Mouse (Mus musculus): ENCODE data around the gene Ube4a. TPM values are rescaled to one million over a fixed set of nuclear protein-coding genes. Genes with fewer than 3 reads are reported as not detected.

Ube4a gene
- total RNA-seq, 1 experiment from 2014 or later: 105 TPM

DNA sequence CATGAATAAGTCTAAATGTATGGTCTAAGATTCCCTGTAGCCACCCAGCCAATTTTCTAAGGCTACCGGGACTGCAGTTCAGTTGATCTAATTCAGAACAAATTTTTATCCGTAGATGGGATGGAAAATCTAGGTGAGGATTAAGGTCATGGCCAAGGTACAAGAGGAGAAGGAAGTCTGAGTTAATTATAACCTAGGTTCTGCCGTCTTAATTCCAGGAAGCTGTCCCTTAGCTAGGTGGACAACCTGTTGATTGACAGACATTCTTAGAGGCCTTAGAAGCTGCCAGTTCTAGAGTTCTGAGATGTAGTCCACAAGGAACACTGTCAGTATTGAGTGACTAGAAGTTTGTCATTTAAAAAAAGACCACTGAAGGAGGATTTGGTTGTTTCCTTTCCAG lies 65.7 kb downstream of the Ube4a start:
- no peak for DNase-seq

DNA sequence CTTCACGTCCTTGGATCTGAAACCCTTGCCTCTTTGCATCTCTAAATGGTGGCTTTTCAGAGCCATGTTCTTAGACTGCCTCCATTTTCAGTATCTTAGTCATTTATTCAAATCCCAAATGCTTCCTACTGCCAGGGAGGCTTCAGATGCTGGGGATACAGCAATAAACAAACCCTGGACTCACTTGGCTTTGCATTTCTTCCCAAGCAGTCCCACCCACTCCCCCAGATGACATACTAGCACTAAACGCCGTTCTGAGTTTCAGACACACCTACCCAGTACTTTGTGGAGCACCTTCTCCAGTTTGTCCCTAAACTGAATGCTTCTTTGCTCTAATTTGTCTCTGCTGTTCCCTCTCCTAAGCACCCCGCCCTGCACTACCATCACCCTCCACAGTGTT lies 68.4 kb downstream of the Ube4a start:
- DNase-seq: no peak

DNA sequence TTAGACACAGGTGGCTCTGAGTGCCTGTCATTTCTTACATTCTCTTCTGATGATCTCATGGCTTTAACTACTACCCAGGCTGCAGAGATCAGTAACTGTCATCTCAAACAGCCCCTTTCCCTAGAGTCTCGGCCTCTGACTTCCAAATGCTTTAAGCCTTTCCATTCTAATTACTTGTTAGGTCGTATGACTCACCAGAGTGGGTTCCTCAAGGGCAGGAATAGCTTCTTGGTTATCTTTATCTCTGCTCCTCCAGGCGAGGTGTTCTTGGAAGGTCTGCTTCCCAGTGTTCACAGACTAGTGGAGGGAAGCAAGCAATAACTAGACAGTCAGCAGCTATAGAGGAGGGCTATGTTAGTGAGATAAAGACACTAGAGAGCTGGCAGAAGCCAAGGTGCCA lies 72.7 kb downstream of the Ube4a start:
- DNase-seq: no peak

DNA sequence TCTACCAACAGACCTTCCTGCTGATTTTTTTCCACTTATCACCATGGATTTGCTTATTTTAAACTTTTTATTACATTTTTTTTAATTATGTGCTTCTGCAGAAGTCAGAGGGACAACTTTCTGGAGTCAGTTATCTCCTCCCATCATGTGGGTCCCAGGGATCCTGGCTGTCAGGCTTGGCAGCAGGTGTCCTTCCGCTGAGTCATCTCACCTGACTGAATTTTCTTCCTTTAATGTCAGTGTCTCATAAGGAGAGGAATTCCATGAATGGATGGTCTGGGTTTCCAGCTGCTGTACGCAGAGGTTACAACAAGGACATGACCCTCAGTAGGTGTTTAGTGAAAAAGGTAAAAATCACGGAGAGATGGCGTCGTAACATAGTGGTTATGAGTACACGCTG lies 74.2 kb downstream of the Ube4a start:
- DNase-seq: no peak

DNA sequence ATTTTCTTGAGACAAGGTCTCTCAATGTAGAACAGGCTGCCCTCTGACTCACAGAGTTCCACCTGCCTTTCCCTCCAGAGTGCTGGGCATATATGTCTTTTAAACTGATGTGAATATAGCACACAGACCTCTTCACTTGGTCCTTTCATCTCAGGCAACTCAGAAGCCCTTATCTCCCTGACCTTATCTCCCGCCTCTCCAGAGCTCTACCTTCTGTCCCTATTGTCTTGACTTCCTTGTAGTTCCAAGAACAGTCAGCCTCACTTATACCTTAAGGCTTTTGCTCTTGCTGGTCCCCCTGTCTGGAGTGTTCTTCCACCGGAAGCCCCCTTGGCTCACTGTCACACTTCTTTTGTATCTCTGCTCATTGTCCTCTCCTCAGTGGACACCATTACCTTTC lies 75.3 kb downstream of the Ube4a start:
- DNase-seq: no peak

DNA sequence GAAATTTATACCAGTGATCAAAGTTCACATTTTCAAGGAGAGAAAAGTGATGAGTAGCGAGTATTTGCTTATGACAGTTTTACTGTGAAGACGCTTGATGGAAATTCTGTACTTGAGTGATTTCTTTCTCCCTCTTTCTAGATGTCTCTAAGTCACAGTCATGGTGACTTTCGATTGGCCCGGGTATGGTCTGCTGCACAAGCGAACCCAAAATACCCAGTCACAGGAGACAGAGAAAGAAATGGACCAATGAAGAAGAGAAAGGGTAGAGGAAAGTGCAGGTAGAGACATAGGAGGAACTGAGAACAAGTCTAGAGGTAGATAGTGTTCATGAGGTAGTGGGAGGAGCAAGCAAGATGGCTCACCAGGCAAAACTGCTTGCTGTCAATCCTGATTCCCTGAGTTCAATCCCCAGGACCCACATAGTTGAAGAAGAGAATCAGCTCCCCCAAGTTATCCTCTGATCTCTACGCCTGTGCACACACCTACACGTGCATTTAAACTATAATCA lies 77.2 kb downstream of the Ube4a start:
- DNase-seq: no peak

DNA sequence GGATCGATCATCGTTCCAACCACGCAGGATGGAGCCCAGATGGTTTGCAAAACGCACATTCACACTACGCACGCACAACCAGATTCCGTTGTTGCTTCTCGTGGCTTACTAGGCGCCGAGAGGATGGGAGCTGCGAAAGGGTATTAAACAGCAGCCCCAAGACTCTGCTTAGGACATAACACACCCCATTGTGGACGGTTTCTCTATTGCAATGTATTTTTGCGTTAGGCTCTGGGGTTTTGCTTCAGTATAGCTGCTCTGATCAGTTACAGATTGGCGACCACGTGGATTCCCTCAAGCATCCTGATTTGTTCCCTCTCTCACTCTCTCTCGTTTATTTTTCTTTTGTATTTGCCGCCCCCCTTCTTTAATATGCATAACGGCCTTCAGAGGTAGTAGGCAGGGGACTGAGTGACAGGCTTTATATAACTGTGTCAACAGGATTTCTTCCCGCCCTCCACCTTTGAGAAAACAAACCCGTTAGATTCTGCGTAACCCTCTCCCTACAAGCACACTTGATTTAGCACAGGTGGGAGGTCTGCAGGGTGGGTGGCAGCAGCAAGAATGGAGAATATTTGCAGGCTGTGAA lies 82.3 kb downstream of the Ube4a start:
- DNase-seq: peak; percentile 5

DNA sequence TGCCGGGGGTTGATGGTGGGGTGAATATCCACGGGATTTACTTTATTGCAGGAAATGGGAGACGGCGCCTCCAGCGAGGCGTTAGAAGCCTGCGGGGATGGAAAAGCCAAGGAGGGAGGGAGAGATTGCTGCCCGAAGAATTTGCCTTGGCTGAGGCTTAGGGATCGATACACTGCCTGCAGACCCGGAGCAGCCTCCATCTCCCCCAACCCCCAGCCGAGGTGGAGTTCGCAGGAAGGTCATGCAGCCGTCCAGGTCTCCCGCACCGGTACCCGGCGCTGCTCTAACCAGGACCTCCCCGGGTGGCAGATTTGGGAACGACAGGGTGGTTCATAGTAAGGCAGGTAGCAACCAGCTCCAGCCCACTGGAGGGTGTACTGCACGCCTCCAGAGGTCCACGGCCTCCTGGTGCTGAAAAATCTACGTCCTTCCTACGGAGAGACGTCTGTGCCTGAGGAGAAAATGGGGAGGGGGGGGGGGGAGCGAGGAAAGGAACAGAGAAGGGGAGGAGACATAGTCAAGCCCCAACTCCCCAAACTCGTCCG lies 82.9 kb downstream of the Ube4a start:
- DNase-seq: peak; percentile 24

DNA sequence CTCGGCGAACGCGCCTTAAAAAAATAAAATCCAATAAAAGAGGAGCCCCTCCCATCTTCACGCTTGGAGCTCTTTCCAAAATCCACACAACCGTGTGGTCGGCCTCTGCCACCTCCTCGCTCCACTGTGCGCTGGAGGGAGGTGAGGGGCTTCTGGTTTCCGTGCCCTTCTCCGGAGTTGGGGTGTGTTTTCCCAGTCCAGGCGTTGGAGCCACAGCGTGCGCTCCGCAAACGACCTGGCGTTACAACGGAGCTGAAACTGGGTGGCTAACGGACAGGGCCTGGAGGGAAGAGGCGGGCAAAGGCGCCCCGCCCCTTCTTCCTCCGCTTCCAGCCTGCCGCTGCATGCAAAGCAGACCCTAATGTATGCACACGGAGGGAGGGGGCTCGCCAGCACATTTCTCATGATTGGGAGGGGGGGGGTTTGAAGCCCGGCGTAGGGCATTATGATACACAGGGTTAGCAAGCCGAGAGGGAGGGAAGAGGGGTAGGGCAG lies 83.4 kb downstream of the Ube4a start:
- peak; percentile 79 for DNase-seq

DNA sequence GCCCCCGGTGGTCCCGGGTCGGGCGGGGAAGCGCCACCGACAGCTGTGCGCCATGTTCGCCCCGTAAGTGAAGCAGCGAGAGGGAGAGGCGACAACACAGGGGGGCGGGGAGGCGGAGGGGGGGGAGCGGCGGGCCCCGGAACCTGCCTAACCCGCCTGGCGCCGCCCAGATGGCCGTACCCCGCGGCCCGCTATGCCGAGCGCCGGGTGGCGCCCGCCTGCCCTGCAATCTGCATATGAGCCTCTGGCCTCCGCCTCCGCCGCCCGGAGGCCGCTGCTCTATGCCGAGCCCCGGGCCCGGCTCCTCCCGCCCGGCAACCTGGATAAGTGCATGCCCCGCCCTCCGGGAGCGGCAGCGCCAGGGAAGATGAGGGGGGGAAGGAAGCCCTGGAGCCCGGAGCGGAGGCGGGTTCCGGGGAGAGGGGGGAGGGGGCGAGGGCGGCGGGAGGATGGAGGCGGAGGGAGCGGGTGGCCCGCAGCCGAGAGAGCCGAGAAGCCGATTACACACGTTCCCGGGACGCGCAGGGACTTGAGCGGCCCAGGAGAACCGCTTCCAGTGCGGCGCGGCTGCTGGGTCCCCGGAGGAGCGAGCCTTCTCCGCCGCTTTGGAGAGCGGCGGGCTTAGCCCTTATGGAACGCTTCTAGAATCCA lies 84.1 kb downstream of the Ube4a start, which contains the start of gene Kmt2a:
Kmt2a (minus strand) TSS at position 76 of the 651 bp plus-strand sequence.
- peak; percentile 99 for DNase-seq

DNA sequence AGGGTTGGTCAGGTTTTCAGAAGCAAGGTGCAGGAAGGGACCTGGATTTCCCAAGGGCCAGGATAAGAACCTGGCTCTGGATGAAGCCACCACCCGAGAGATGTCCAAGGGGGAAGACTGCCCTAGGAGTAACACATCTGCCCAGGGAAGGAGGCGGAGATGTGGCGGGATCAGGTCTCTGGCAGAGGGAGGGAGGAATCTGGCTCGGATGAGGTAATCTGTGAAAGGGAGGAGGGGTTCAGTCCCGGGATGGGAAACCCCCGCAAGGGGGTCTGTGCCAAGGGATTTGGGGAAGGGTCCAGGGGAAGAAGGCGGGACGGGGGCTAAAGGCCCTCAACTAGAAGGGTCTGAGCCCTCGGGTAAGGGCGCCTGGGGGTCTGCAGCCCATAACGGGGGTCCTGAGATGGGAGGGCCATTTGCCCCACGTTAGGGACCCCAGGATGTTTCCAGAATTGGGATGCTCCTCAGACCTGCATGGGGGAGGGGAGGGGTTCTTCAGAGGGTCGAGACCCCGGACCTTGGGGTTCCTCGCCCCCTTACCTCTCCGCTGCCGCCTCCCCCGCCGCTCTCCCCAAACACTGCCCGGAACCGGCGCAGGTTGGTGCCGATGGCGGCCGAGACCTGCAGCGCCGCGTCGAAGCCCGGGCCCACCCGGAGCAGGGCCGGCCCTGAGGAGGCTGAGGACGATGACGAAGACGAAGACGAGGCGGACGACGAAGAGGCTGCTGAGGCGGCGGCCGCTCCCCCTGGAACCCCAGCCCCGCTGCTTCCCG lies 84.9 kb downstream of the Ube4a start:
- peak; percentile 24 for DNase-seq

DNA sequence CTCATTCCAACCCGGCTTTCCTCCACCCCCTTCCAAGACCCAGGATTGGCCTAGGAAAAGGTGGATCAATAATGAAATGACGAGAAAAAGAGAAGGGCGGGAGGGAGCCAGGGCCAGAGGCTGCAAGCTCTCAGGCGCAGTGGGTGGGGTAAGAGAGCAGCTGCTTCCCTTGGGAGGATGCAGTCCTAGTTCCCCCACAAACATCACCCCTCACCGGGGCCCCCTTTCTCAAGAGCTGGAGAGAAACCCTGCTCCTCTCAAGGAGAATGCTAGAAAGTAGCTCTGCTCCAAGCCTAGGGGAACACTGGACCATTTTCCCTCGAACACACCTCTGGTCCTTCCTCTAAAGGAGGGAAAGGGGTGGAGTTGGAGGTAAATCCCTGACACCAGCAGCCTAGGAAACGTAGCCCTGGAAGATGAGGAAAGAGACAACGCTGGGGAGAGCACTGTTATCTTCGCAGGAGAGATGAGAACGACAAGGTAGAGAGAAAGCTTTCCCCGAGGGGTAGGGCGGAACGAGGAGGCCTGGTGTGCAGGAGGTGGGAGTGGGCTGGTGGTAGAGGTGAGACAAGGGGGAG lies 85.6 kb downstream of the Ube4a start:
- DNase-seq: peak; percentile 6

DNA sequence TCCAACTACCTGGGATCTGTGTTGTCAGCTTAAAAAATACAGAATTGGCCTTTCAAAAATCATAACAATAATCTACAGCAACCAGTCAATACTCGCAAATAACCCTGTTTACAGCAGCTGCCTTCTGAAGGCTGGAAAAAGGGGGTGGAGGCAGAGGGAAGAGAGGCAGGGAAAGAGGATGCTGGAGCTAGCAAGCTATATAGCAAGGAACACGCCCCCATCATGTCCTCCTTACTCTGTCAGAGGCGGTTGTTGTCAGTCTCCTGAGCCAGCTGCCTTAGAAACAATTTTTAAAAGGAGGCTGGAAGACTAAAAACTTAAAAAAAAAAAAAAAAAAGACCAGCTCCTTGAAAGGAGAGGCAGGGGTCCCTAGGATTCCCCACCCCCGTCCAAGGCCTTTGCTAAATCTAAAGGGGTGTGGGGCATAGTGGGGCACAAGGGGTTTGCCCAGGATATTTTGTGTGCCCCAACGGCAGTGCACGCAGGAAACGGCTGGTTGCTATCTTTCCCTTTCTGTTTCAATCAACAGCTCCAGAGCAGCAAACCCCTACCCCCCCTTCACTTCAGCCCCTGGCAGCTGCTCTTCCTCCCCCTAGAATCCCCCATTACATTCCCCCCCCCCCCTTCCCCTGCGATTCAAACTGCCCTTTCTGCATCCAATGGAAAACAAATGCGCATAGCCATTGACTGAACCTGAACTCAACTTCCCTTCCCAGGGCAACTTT lies 86.5 kb downstream of the Ube4a start:
- no peak for DNase-seq

DNA sequence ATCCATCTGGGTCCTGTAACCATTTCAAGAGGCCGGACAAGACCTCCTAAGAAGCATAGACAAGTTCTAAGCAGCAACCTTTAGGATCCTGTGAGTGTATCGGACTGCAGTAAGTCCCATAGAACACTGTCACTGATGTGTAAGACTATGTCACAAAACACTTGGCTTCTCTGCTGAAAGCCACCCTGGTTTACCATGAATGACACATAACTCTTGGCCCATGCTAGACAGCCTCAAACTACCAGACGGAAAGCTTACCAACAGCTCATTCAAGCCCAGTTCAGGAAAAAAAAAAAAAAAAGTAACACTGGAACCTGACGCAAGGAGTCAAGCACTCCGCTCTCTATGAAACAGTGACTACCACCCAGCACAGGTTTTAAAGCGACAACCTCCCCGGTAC lies 87.7 kb downstream of the Ube4a start:
- DNase-seq: no peak

DNA sequence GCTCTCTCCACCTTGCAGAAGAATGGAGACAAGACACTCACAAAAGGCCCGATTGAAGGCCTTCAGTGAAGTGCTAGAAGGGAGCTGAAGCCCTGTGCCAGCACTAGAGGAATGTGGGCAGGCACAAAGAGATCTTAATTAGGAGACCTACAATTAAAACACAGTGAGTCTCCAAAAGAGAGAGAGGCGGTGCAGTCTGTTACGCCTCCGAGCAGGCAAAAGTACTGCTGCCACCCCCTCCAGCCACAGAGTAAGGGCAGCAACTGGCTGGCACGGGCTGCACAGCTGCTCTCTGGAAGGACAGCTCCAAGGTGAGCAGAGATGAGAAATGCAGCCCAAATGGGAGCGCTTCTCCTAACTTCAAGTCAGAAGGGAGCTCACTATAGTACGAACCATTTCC lies 89.9 kb downstream of the Ube4a start:
- peak; percentile 65 for DNase-seq

DNA sequence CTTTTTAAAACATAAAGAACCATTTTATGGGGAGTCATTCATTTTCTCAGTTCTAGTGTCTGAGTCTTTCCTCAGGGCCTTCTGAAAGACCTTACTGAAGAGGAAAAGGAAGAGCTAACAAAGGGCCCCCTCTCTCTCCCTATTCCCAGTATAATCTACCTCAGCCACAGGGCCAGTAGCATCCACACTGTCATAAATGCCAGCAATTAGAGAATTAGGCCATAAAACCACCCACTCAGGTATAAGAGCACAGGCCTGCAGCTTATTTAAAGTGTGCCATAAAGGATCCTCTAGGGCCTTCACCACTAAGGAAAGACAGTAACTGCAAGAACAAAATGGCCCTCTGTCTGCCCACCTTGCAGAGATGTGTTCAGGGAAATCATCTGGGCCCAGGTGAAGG lies 91.2 kb downstream of the Ube4a start:
- DNase-seq: no peak

DNA sequence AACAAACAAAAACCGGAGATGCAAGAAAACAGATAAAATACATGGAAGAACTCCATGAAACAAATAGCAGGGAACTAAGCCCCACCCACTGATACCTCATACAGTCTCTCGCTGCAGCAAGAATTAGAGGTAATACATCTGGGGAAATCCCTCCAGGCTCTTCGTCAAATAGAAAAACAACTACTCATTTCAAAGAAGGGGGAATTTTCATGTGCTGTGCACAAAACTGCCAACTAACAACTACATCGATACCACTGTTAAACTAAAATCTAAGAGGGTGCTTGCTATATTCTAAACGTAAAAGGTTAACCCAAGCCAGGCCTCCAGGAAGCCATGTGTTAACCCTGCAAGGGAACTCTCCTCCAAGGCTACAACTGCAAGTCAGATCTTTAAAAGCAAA lies 91.7 kb downstream of the Ube4a start:
- DNase-seq: no peak

All from adrenal gland, postnatal 25 days (tissue).